Mouse (Mus musculus) spleen, adult 2 months (tissue): ENCODE results near the gene Cldn22.

Experiments used
- CTCF ChIP-seq: fragments of 200-500 bp; IDR thresholded peaks from 2 replicates; pipeline ENCODE4 v1.5.1; 2011; ENCODE audit warnings: mild to moderate bottlenecking, inconsistent platforms; ENCODE audit not compliant: insufficient read depth, insufficient read length, insufficient replicate concordance; ENCODE audit errors: extremely low read depth
- POLR2A ChIP-seq: fragments of 200-500 bp; IDR thresholded peaks from 2 replicates; pipeline ENCODE4 v1.6.1; 2011; ENCODE audit warnings: low read depth, low read length, inconsistent platforms

DNA sequence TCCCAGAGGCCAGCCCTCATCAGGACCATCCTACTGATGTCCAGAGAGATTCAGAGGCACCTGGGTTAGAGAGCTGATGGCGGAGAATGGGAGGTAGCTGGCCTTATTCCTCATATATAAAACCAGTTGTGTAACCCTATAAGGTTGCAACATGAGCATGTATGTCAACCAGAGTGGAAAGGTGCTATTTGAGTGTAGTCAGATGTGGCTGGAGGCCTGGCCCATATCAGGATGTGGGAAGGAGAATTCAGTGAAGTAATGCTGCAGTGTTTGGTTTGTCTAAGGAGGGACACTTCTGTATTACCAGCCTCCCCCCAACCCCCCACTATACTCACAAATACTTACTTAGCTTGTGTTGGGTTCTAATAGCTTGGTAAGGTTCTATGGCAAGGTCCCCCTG is 20.0 kb upstream of the Cldn22 start:
- TF ChIP-seq POLR2A (no peak), CTCF (no peak)
